Mouse (Mus musculus): ENCODE data around the gene Prr29. TPM values are rescaled to one million over a fixed set of nuclear protein-coding genes. Genes with fewer than 3 reads are reported as not detected.

Prr29 gene
- polyA plus RNA-seq, 1 experiment from 2014 or later: 1.00 TPM

- no peak overlapping the region for H3K4me3 ChIP-seq (ENCODE audit: low read length)
- no peak overlapping the region for H3K9ac ChIP-seq (ENCODE audit: low read length)
- ATAC-seq (replicated peaks; ENCODE audit: extremely low read depth, insufficient read depth, low FRiP score): peak; percentile 34; the same call in 1 of the 2 replicates
- no peaks in the 10 kb centered on the region for H3K9me3 ChIP-seq (replicated peaks; ENCODE audit: control insufficient read depth, low read length)
- 38% methylated on average over 11 of the region's 11 CpGs for WGBS
- H3K27ac ChIP-seq (ENCODE audit: low read length): peak overlapping the region; percentile 24
- peaks cover 2% of the 10 kb centered on the region; the same call in 1 of the 2 replicates for H3K4me1 ChIP-seq (ENCODE audit: control insufficient read depth, insufficient read depth, low read length)
- no peak overlapping the region for H3K4me2 ChIP-seq (ENCODE audit: low read depth, low read length)
- no peaks in the 10 kb centered on the region for H3K27me3 ChIP-seq (ENCODE audit: control insufficient read depth, insufficient read depth, low read length)
- no peaks in the 10 kb centered on the region for H3K36me3 ChIP-seq (ENCODE audit: control insufficient read depth, insufficient read depth)
These were observed 8.7 kb downstream of the Prr29 start for GRCm38 (mm10) chr11:106373998-106374397.

GRCm38 (mm10) chr11:106374559-106374958 is 9.3 kb downstream of the Prr29 start:
- no peak overlapping the region for H3K4me2 ChIP-seq (ENCODE audit: low read depth, low read length)
- H3K27me3 ChIP-seq (ENCODE audit: control insufficient read depth, insufficient read depth, low read length): no peaks in the 10 kb centered on the region
- no peaks in the 10 kb centered on the region for H3K9me3 ChIP-seq (replicated peaks; ENCODE audit: control insufficient read depth, low read length)
- peaks cover 2% of the 10 kb centered on the region; the same call in 1 of the 2 replicates for H3K4me1 ChIP-seq (ENCODE audit: control insufficient read depth, insufficient read depth, low read length)
- H3K9ac ChIP-seq (ENCODE audit: low read length): no peak overlapping the region
- peak; percentile 52 for ATAC-seq (replicated peaks; ENCODE audit: extremely low read depth, insufficient read depth, low FRiP score)
- no peaks in the 10 kb centered on the region for H3K36me3 ChIP-seq (ENCODE audit: control insufficient read depth, insufficient read depth)
- H3K27ac ChIP-seq (ENCODE audit: low read length): peak overlapping the region; percentile 24; the same call in 1 of the 2 replicates
- H3K4me3 ChIP-seq (ENCODE audit: low read length): no peak overlapping the region
- 42% methylated on average over 9 of the region's 9 CpGs for WGBS

GRCm38 (mm10) chr11:106374979-106375378 is 9.7 kb downstream of the Prr29 start:
- Histone ChIP-seq H3K27ac (ENCODE audit: low read length) (no peak overlapping the region), H3K4me2 (ENCODE audit: low read depth, low read length) (no peak overlapping the region), H3K4me1 (ENCODE audit: control insufficient read depth, insufficient read depth, low read length) (peaks cover 2% of the 10 kb centered on the region; the same call in 1 of the 2 replicates), H3K36me3 (ENCODE audit: control insufficient read depth, insufficient read depth) (no peaks in the 10 kb centered on the region), H3K27me3 (ENCODE audit: control insufficient read depth, insufficient read depth, low read length) (no peaks in the 10 kb centered on the region), H3K4me3 (ENCODE audit: low read length) (no peak overlapping the region), H3K9me3 (replicated peaks; ENCODE audit: control insufficient read depth, low read length) (no peaks in the 10 kb centered on the region), H3K9ac (ENCODE audit: low read length) (no peak overlapping the region)
- ATAC-seq (replicated peaks; ENCODE audit: extremely low read depth, insufficient read depth, low FRiP score): peak; percentile 28; the same call in 1 of the 2 replicates
- WGBS: 73% methylated on average over 5 of the region's 5 CpGs

GRCm38 (mm10) chr11:106381011-106381410 is 15.7 kb downstream of the Prr29 start:
- Histone ChIP-seq H3K4me1 (ENCODE audit: control insufficient read depth, insufficient read depth, low read length) (peaks cover 7% of the 10 kb centered on the region; the same call in 1 of the 2 replicates), H3K9me3 (replicated peaks; ENCODE audit: control insufficient read depth, low read length) (no peaks in the 10 kb centered on the region), H3K4me2 (ENCODE audit: low read depth, low read length) (peak overlapping the region; percentile 54), H3K36me3 (ENCODE audit: control insufficient read depth, insufficient read depth) (no peaks in the 10 kb centered on the region), H3K9ac (ENCODE audit: low read length) (peak overlapping the region; percentile 60), H3K27me3 (ENCODE audit: control insufficient read depth, insufficient read depth, low read length) (no peaks in the 10 kb centered on the region), H3K27ac (ENCODE audit: low read length) (peak overlapping the region; percentile 86), H3K4me3 (ENCODE audit: low read length) (peak overlapping the region; percentile 46)
- 62% methylated on average over 11 of the region's 11 CpGs for WGBS
- ATAC-seq (replicated peaks; ENCODE audit: extremely low read depth, insufficient read depth, low FRiP score): no peak

- peaks cover 7% of the 10 kb centered on the region; the same call in 1 of the 2 replicates for H3K4me1 ChIP-seq (ENCODE audit: control insufficient read depth, insufficient read depth, low read length)
- peak overlapping the region; percentile 86 for H3K27ac ChIP-seq (ENCODE audit: low read length)
- peak overlapping the region; percentile 54 for H3K4me2 ChIP-seq (ENCODE audit: low read depth, low read length)
- no peaks in the 10 kb centered on the region for H3K36me3 ChIP-seq (ENCODE audit: control insufficient read depth, insufficient read depth)
- no peaks in the 10 kb centered on the region for H3K27me3 ChIP-seq (ENCODE audit: control insufficient read depth, insufficient read depth, low read length)
- H3K9ac ChIP-seq (ENCODE audit: low read length): peak overlapping the region; percentile 60
- H3K9me3 ChIP-seq (replicated peaks; ENCODE audit: control insufficient read depth, low read length): no peaks in the 10 kb centered on the region
- 59% methylated on average over 7 of the region's 7 CpGs for WGBS
- ATAC-seq (replicated peaks; ENCODE audit: extremely low read depth, insufficient read depth, low FRiP score): 0 out of 2 replicates have a peak, but pooled peaks have one; percentile 37
- H3K4me3 ChIP-seq (ENCODE audit: low read length): peak overlapping the region; percentile 46
These were observed 16.6 kb downstream of the Prr29 start for GRCm38 (mm10) chr11:106381883-106382282.

- peak overlapping the region; percentile 60 for H3K9ac ChIP-seq (ENCODE audit: low read length)
- H3K36me3 ChIP-seq (ENCODE audit: control insufficient read depth, insufficient read depth): no peaks in the 10 kb centered on the region
- peaks cover 7% of the 10 kb centered on the region; the same call in 1 of the 2 replicates for H3K4me1 ChIP-seq (ENCODE audit: control insufficient read depth, insufficient read depth, low read length)
- peak; percentile 70 for ATAC-seq (replicated peaks; ENCODE audit: extremely low read depth, insufficient read depth, low FRiP score)
- peak overlapping the region; percentile 86 for H3K27ac ChIP-seq (ENCODE audit: low read length)
- H3K4me2 ChIP-seq (ENCODE audit: low read depth, low read length): peak overlapping the region; percentile 13; the same call in 1 of the 2 replicates
- 61% methylated on average over 5 of the region's 5 CpGs for WGBS
- H3K9me3 ChIP-seq (replicated peaks; ENCODE audit: control insufficient read depth, low read length): no peaks in the 10 kb centered on the region
- no peaks in the 10 kb centered on the region for H3K27me3 ChIP-seq (ENCODE audit: control insufficient read depth, insufficient read depth, low read length)
- H3K4me3 ChIP-seq (ENCODE audit: low read length): peak overlapping the region; percentile 46
These were observed 17.2 kb downstream of the Prr29 start for GRCm38 (mm10) chr11:106382424-106382823.

- Histone ChIP-seq H3K9me3 (replicated peaks; ENCODE audit: control insufficient read depth, low read length) (no peaks in the 10 kb centered on the region), H3K27me3 (ENCODE audit: control insufficient read depth, insufficient read depth, low read length) (no peaks in the 10 kb centered on the region), H3K36me3 (ENCODE audit: control insufficient read depth, insufficient read depth) (no peaks in the 10 kb centered on the region), H3K27ac (ENCODE audit: low read length) (peak overlapping the region; percentile 86), H3K4me2 (ENCODE audit: low read depth, low read length) (0 out of 2 replicates have a peak overlapping the region, but pooled peaks have one; percentile 7), H3K9ac (ENCODE audit: low read length) (peak overlapping the region; percentile 52), H3K4me1 (ENCODE audit: control insufficient read depth, insufficient read depth, low read length) (peaks cover 7% of the 10 kb centered on the region; the same call in 1 of the 2 replicates), H3K4me3 (ENCODE audit: low read length) (no peak overlapping the region)
- WGBS: 59% methylated on average over 6 of the region's 6 CpGs
- no peak for ATAC-seq (replicated peaks; ENCODE audit: extremely low read depth, insufficient read depth, low FRiP score)
These were observed 17.9 kb downstream of the Prr29 start for GRCm38 (mm10) chr11:106383051-106383790.

- H3K4me1 ChIP-seq (ENCODE audit: control insufficient read depth, insufficient read depth, low read length): peaks cover 15% of the 10 kb centered on the region
- no peak overlapping the region for H3K27ac ChIP-seq (ENCODE audit: low read length)
- no peak overlapping the region for H3K9ac ChIP-seq (ENCODE audit: low read length)
- ATAC-seq (replicated peaks; ENCODE audit: extremely low read depth, insufficient read depth, low FRiP score): no peak
- no peaks in the 10 kb centered on the region for H3K9me3 ChIP-seq (replicated peaks; ENCODE audit: control insufficient read depth, low read length)
- H3K4me3 ChIP-seq (ENCODE audit: low read length): no peak overlapping the region
- no peaks in the 10 kb centered on the region for H3K27me3 ChIP-seq (ENCODE audit: control insufficient read depth, insufficient read depth, low read length)
- WGBS: 79% methylated on average over 3 of the region's 3 CpGs
- no peak overlapping the region for H3K4me2 ChIP-seq (ENCODE audit: low read depth, low read length)
- no peaks in the 10 kb centered on the region for H3K36me3 ChIP-seq (ENCODE audit: control insufficient read depth, insufficient read depth)
These were observed 21.1 kb downstream of the Prr29 start for GRCm38 (mm10) chr11:106386409-106386808.

- Histone ChIP-seq H3K9ac (ENCODE audit: low read length) (no peak overlapping the region), H3K4me3 (ENCODE audit: low read length) (peak overlapping the region; percentile 15), H3K9me3 (replicated peaks; ENCODE audit: control insufficient read depth, low read length) (no peaks in the 10 kb centered on the region), H3K27ac (ENCODE audit: low read length) (peak overlapping the region; percentile 30; the same call in 1 of the 2 replicates), H3K4me1 (ENCODE audit: control insufficient read depth, insufficient read depth, low read length) (peaks cover 15% of the 10 kb centered on the region), H3K4me2 (ENCODE audit: low read depth, low read length) (peak overlapping the region; percentile 13), H3K27me3 (ENCODE audit: control insufficient read depth, insufficient read depth, low read length) (no peaks in the 10 kb centered on the region), H3K36me3 (ENCODE audit: control insufficient read depth, insufficient read depth) (no peaks in the 10 kb centered on the region)
- ATAC-seq (replicated peaks; ENCODE audit: extremely low read depth, insufficient read depth, low FRiP score): no peak
- WGBS: 53% methylated on average over 6 of the region's 6 CpGs
These were observed 21.7 kb downstream of the Prr29 start for GRCm38 (mm10) chr11:106387020-106387419.
